Mouse (Mus musculus) embryonic facial prominence, embryonic 10.5 days (tissue): Measurements from ENCODE around the gene Erc2. TPM values are rescaled to one million over a fixed set of nuclear protein-coding genes. Genes with fewer than 3 reads are reported as not detected.

ENCODE experiments used
- DNase-seq: peaks from one replicate; pipeline ENCODE4 v3.0.0-alpha.2; 2017; ENCODE audit warnings: low spot score
- H3K27ac ChIP-seq: fragments of 300-500 bp; sonication (generic); replicated peaks from 2 replicates; pipeline ENCODE4 v1.5.1; 2016; ENCODE audit warnings: mild to moderate bottlenecking
- H3K27me3 ChIP-seq: fragments of 300-500 bp; sonication (generic); replicated peaks from 2 replicates; pipeline ENCODE4 v1.6.1; 2016; ENCODE audit warnings: low read depth, mild to moderate bottlenecking; ENCODE audit not compliant: poor library complexity, severe bottlenecking
- H3K36me3 ChIP-seq: fragments of 300-500 bp; sonication (generic); replicated peaks from 2 replicates; pipeline ENCODE4 v1.6.1; 2016; ENCODE audit warnings: mild to moderate bottlenecking, moderate library complexity
- H3K4me1 ChIP-seq: fragments of 300-500 bp; sonication (generic); 2 replicates; pipeline ENCODE4 v1.6.1; 2016
- H3K4me3 ChIP-seq: fragments of 300-500 bp; sonication (generic); 2 replicates; pipeline ENCODE4 v1.5.1; 2016; ENCODE audit warnings: mild to moderate bottlenecking, moderate library complexity
- H3K9me3 ChIP-seq: fragments of 300-500 bp; sonication (generic); 2 replicates; pipeline ENCODE4 v1.6.1; 2016; ENCODE audit warnings: mild to moderate bottlenecking
- WGBS: fragments of 180-500 bp; shearing (Covaris S2); methylation state at CpG from one replicate; pipeline ENCODE4 v1.1.7; 2016; 5-methylcytosine and 5-hydroxymethylcytosine counted together
- polyA plus RNA-seq: library from polyadenylated mRNA; unstranded; fragments of >200 nt; fragmentation: Nextera tagmentation; extraction: Ambion mirVana; gene quantifications from 2 replicates; pipeline ENCODE4 v1.2.1, GENCODE M21; 2016

Gene Erc2
- polyA plus RNA-seq, 1 experiment from 2014 or later, result 7.2 TPM

DNA sequence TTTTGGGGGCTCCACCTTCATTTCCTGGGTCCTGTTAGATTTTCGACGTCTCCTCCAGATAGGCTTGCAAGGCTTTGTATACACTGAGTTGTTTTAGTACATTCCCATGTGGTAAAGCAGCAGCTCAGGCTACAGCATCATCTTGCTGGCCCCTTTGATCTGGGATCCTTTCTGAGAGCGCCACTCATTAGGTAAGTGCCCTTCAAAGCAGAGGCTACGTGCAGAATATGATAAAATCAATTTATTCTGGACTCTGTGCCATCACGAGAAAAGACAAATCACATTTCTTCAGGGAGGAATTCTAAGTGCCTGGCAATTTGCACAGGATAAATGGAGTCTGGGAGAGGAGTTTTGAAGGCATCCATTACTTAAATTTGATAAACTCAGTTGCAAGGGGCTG lies 525.0 kb downstream of the Erc2 start:
- Histone ChIP-seq H3K27me3 (no peaks in the 10 kb centered on the region), H3K4me1 (no peaks in the 10 kb centered on the region), H3K9me3 (no peaks in the 10 kb centered on the region), H3K36me3 (no peaks in the 10 kb centered on the region), H3K4me3 (no peak overlapping the region), H3K27ac (no peak overlapping the region)
- 56% methylated on average over 5 of the region's 5 CpGs for WGBS
- no peak for DNase-seq

DNA sequence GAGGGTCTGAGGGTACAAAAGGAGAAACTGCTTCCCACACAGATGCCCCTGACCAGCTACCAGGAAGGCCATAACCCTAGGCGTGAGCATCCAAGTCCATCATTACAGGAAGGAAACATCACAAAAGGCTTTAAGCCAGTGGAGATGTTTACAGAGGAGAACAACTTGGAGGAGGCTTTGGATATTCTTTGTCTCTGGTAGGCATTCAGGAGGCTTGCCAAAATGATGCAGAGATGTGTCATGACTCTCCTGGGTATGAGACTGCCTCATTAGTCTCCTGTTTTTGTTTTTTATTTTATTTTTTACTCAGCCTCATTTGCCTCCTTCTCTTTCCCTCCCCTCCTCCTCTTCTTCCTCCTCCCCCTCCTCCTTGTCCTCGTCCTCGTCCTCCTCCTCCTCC lies 528.7 kb downstream of the Erc2 start:
- no peak overlapping the region for H3K27ac ChIP-seq
- no peak overlapping the region for H3K4me3 ChIP-seq
- H3K4me1 ChIP-seq, result no peaks in the 10 kb centered on the region
- no peaks in the 10 kb centered on the region for H3K36me3 ChIP-seq
- 79% methylated on average over 3 of the region's 3 CpGs for WGBS
- no peak for DNase-seq
- H3K9me3 ChIP-seq, result no peaks in the 10 kb centered on the region
- H3K27me3 ChIP-seq, result no peaks in the 10 kb centered on the region

DNA sequence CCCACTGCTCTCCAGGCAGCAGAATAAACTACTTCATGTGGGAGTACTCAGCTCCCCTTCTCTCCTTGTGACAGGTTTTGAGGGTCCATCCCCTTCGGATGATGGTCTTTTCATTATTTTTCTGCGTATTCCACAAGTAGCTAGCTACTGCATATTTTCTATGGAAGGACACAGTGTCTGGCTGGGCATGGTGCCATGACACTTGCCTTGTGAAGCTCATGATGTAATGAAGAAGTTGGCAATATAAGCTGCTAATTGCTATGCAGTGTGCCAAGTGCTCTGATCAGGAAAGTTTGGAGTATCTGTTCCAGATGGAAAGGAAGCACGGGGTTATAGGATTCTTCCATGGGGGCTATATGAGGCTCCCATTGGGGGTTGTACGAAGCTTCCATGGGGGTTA lies 533.5 kb downstream of the Erc2 start:
- H3K9me3 ChIP-seq, result no peaks in the 10 kb centered on the region
- H3K27me3 ChIP-seq, result no peaks in the 10 kb centered on the region
- DNase-seq, result no peak
- WGBS, result 88% methylated on average over 4 of the region's 4 CpGs
- no peak overlapping the region for H3K27ac ChIP-seq
- no peak overlapping the region for H3K4me3 ChIP-seq
- H3K36me3 ChIP-seq, result no peaks in the 10 kb centered on the region
- no peaks in the 10 kb centered on the region for H3K4me1 ChIP-seq

DNA sequence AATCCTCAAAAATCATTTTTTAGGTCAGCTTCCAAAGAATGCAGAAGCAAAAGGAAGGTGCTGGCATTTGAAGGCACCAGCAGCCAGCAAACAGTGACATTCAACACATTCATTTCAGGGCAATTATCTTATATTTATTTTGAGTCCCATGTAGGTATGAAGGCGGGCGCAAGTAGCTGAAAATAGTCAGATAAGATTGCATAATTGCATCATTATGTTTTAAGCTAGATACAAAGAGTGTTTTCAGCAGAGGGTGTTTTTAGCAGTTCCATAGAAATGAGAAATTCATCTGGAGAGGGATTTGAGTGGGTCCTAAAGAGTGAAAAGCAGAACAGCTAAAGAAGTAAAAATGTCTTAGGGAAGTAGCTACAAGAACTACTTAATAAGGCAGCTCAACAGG lies 538.6 kb downstream of the Erc2 start:
- no peak for DNase-seq

DNA sequence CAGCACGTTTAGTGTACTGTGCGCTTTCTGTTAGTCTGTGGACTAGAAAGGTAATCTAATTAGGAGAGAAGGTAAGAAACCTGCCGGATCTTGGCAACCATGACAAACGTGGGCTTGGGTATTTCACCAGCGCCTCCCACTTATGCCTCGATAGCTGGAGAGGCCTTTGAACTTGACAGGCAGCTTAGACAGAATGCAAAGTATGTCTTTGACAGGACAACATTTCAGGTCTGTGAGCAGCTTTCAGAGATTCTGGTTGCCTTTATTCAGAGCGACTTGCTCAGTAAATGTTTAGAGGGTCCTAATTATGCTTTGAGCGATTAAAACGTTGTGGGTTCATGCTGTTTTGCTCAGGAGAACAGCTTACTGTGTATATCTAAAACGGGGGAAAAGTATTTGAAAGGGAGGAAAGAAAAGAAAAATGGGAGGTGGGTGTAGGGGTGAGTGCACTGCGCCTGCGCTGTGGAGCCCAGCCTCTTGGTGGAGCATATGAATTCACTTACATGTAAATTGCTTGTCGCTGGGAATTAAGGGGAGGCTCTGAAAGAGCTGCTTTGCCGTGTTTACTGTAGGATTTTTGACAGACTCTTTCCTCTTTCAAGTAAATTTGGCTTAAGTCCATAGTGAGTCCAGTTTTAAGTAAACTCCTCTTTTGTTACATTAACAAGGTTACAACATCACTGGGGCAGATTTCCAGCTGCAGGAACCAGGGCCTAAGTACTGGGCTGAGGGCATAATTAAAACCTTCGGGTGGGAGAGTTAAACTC lies 542.6 kb downstream of the Erc2 start:
- Histone ChIP-seq H3K27ac (peak overlapping the region; percentile 79), H3K9me3 (no peaks in the 10 kb centered on the region), H3K27me3 (no peaks in the 10 kb centered on the region), H3K4me1 (peaks cover 34% of the 10 kb centered on the region), H3K4me3 (0 out of 2 replicates have a peak overlapping the region, but pooled peaks have one; percentile 23), H3K36me3 (no peaks in the 10 kb centered on the region)
- 30% methylated on average over 15 of the region's 15 CpGs for WGBS
- peak; percentile 78 for DNase-seq

More for the DNA sequence above, 538.6 kb downstream of the Erc2 start:
- no peak overlapping the region for H3K4me3 ChIP-seq
- 87% methylated on average over 2 of the region's 2 CpGs for WGBS
- peaks cover 26% of the 10 kb centered on the region for H3K4me1 ChIP-seq
- H3K9me3 ChIP-seq, result no peaks in the 10 kb centered on the region
- H3K36me3 ChIP-seq, result no peaks in the 10 kb centered on the region
- H3K27ac ChIP-seq, result no peak overlapping the region
- H3K27me3 ChIP-seq, result no peaks in the 10 kb centered on the region

DNA sequence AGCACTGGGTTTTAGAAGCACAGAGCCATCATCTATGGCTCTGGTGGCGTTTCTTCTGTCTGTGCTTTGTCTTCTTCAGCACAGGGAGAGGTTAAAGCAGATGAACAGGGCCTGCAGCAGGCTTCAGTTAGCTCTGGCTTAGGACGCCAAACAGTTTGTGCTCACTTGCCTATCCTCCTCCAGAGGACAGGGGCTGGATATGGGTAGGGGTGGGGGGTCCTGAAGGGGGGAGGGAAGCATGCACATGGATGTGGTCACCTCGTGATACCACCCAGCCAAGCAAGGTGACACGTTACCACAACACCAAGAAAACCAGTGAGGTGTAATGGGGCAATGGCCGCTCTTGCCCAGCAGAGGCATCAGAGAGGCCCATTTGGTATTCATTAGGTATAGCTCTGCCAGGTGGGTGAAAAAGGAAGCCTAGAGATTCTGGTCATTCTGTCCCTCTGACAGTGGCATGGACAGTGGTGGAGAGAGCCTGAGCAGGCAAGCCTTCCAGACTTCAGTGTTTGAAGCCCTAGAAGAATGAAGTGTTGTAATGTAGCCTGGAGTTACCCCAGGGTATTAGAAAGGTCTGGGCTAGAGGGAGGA lies 543.5 kb downstream of the Erc2 start:
- peaks cover 34% of the 10 kb centered on the region for H3K4me1 ChIP-seq
- H3K4me3 ChIP-seq, result no peak overlapping the region
- peak overlapping the region; percentile 79 for H3K27ac ChIP-seq
- peak; percentile 64 for DNase-seq
- no peaks in the 10 kb centered on the region for H3K36me3 ChIP-seq
- 36% methylated on average over 5 of the region's 5 CpGs for WGBS
- H3K9me3 ChIP-seq, result no peaks in the 10 kb centered on the region
- no peaks in the 10 kb centered on the region for H3K27me3 ChIP-seq

DNA sequence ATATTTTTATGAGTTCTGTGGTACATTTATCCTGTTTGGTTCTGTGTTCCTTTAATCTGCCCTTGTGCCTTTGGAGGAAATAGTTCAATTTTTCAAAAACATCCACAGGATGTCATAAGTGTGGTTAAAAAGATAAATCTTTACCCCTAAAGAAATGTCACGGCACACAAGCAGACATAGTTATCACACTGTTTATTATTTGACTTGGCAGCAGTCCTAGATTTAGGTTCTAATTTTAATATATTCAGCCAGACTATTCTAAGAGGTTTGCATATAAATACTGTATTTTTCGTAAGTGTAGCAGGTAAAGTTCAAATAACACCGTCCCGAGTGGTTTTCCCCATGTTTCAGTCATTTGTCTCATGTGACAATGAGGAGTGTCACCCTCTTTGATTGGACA lies 548.5 kb downstream of the Erc2 start:
- Histone ChIP-seq H3K4me3 (no peak overlapping the region), H3K4me1 (peaks cover 9% of the 10 kb centered on the region), H3K36me3 (no peaks in the 10 kb centered on the region), H3K9me3 (no peaks in the 10 kb centered on the region), H3K27me3 (no peaks in the 10 kb centered on the region), H3K27ac (no peak overlapping the region)
- 91% methylated on average over 4 of the region's 4 CpGs for WGBS
- DNase-seq, result no peak

DNA sequence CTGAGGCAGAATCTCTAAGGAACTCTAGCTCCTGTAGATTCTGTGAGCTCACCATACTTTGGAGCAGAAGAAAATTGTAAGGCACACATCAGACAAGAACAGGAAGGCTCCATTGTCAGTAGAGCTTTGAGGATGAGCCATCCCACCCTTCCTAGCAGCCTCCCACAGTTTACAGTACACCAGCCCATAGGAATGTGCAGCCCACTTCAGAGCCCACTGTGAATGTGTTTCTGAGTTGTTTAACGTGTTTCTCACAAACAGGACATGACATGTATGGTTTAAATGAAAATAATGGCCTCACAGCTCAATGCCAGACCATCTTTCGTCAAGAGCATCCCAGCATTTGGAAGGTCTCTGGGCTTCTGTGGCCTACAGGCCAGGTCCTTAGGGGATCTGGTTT lies 549.1 kb downstream of the Erc2 start:
- 74% methylated on average over 2 of the region's 2 CpGs for WGBS
- DNase-seq, result no peak
- Histone ChIP-seq H3K36me3 (no peaks in the 10 kb centered on the region), H3K4me3 (no peak overlapping the region), H3K9me3 (no peaks in the 10 kb centered on the region), H3K27me3 (no peaks in the 10 kb centered on the region), H3K27ac (no peak overlapping the region), H3K4me1 (peaks cover 3% of the 10 kb centered on the region)

DNA sequence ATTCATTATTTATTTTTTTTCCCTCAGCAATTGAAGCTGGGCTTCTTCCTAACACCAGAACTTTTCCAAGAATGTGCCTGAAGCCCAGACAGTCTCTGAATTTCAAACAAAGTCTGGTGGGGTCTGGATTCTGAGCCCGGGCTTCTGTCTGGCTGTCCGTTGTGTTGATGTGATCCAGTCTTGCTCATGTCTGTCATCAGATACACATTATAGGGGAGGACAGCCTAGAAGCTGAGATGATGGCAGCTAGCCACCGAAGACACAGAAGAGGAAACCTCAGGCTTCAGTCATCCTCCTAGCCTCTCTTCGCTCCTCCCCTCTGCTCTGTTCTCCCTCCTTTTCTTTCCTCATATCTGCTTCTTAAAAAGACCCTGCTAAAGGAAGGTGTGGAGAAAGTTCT lies 551.5 kb downstream of the Erc2 start:
- no peaks in the 10 kb centered on the region for H3K36me3 ChIP-seq
- WGBS, result 92% methylated on average over 4 of the region's 4 CpGs

DNA sequence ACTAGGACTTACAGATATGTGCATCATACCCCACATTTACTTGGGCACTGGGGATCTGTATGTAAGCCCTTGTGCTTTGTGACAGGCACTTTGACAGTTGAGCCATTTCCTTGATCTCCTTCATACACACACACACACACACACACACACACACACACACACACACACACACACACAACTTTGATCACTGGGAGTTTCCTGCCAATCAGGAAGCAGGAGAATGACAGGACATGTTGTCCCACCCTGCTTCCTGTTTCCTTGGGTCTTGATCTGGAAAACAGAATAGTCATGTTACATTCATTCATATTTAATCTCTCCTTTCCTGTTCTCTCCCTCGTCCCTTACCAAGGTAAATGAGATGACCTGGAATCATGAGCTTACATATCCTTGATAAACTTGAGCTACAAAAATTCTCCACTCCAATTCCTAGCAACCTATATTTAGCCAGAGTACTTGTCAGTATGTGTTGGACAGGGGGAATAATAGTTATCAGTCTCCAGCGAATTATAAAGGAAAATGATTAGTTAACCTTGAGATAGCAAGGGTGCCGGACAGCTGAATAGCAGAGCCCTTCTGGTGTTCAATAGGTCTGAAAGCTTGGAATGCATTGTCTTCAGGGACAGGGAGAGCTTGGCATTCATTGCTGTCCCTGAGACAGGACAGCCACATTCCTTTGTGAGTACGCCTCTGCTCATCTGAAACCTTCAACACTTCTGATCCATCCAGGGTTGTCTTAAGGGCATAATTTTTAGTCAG lies 559.0 kb downstream of the Erc2 start:
- Histone ChIP-seq H3K36me3 (no peaks in the 10 kb centered on the region), H3K9me3 (no peaks in the 10 kb centered on the region)

More for the DNA sequence above, 551.5 kb downstream of the Erc2 start:
- no peak overlapping the region for H3K27ac ChIP-seq
- H3K9me3 ChIP-seq, result no peaks in the 10 kb centered on the region
- H3K4me3 ChIP-seq, result no peak overlapping the region
- H3K4me1 ChIP-seq, result no peaks in the 10 kb centered on the region
- no peaks in the 10 kb centered on the region for H3K27me3 ChIP-seq
- DNase-seq, result no peak

DNA sequence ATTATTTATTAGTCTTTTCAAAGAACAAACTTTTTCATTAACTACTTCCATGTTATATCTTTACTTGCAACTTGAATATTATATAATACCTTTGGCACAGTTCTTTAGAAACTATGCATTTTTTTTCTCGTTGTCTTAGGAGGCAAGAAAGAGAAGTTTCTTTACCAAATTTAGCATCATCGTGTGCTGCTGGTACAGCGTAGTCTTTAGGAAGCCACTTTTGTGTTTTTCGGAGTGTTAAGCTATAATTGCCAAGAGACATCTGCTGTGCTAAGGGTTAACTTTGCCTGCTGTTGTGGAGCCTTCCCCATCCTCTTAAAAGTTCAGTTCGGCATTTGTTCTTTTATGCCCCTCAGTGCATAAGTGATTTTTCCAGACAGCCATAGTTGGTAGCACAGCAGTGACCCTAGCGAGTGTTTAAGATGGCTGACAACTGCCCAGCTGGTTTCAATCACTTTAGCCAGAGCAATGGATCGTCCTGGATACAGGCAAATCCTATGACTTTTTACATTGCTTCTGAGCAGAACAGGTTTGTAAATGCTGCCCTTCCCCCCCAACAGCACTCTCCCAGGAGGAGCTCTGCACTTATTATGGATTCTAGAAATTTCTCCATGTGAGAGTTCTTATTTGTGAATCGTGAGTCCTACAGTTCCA lies 570.6 kb downstream of the Erc2 start:
- H3K36me3 ChIP-seq, result no peaks in the 10 kb centered on the region
- WGBS, result 68% methylated on average over 8 of the region's 8 CpGs
- H3K27ac ChIP-seq, result no peak overlapping the region
- DNase-seq, result peak; percentile 61
- H3K4me3 ChIP-seq, result no peak overlapping the region
- H3K27me3 ChIP-seq, result no peaks in the 10 kb centered on the region
- no peaks in the 10 kb centered on the region for H3K9me3 ChIP-seq
- peaks cover 11% of the 10 kb centered on the region for H3K4me1 ChIP-seq

More for the DNA sequence above, 559.0 kb downstream of the Erc2 start:
- Histone ChIP-seq H3K4me1 (peaks cover 6% of the 10 kb centered on the region; the same call in 1 of the 2 replicates), H3K27me3 (no peaks in the 10 kb centered on the region), H3K4me3 (no peak overlapping the region), H3K27ac (no peak overlapping the region)
- DNase-seq, result no peak
- 67% methylated on average over 4 of the region's 4 CpGs for WGBS

DNA sequence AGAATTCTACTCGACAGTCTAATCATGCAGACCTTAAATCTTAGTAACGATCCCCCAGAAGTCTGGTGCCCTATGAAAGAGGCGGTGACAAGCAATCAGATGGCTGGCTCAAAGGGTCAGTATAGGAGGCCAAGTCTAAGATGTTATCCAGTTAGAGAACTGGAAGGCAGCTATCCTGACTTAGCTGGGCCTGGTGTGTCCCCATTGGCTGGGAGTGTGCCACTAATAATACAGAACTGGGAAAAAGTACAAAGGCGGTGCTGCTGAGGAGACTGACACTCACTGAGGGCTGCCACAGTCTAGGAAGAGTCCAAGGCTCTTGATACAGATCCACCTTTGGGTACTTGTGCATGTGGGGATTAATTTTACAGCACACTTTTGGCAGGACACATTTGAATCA lies 581.6 kb downstream of the Erc2 start:
- Histone ChIP-seq H3K4me1 (peaks cover 10% of the 10 kb centered on the region), H3K36me3 (no peaks in the 10 kb centered on the region), H3K27ac (no peak overlapping the region), H3K27me3 (no peaks in the 10 kb centered on the region), H3K9me3 (no peaks in the 10 kb centered on the region), H3K4me3 (no peak overlapping the region)
- 79% methylated on average over 4 of the region's 4 CpGs for WGBS
- DNase-seq, result no peak
